Mouse (Mus musculus) forebrain, embryonic 10.5 days (tissue): ENCODE measurements around the gene Ncapd3. TPM values are rescaled to one million over a fixed set of nuclear protein-coding genes. Genes with fewer than 3 reads are reported as not detected.

Experiments
- DNase-seq: peaks from one replicate; pipeline ENCODE4 v3.0.0-alpha.2; 2017; ENCODE audit warnings: low spot score; ENCODE audit errors: extremely low spot score
- H3K27ac ChIP-seq: fragments of 300-500 bp; sonication (generic); 2 replicates; pipeline ENCODE4 v1.5.1; 2016; ENCODE audit warnings: mild to moderate bottlenecking
- H3K27me3 ChIP-seq: fragments of 300-500 bp; sonication (generic); 2 replicates; pipeline ENCODE4 v1.6.1; 2016; ENCODE audit warnings: mild to moderate bottlenecking; ENCODE audit not compliant: poor library complexity, severe bottlenecking
- H3K36me3 ChIP-seq: fragments of 300-500 bp; sonication (generic); replicated peaks from 2 replicates; pipeline ENCODE4 v1.6.1; 2016; ENCODE audit warnings: mild to moderate bottlenecking, moderate library complexity
- H3K4me1 ChIP-seq: fragments of 300-500 bp; sonication (generic); 2 replicates; pipeline ENCODE4 v1.6.1; 2016
- H3K4me3 ChIP-seq: fragments of 300-500 bp; sonication (generic); 2 replicates; pipeline ENCODE4 v1.5.1; 2016; ENCODE audit warnings: mild to moderate bottlenecking, moderate library complexity
- H3K9me3 ChIP-seq: fragments of 300-500 bp; sonication (generic); 2 replicates; pipeline ENCODE4 v1.6.1; 2016; ENCODE audit warnings: mild to moderate bottlenecking, moderate library complexity
- WGBS: fragments of 180-500 bp; shearing (Covaris S2); methylation state at CpG from one replicate; pipeline ENCODE4 v1.1.7; 2016; 5-methylcytosine and 5-hydroxymethylcytosine counted together
- polyA plus RNA-seq: library from polyadenylated mRNA; unstranded; fragments of >200 nt; fragmentation: Nextera tagmentation; extraction: Ambion mirVana; gene quantifications from 2 replicates; pipeline ENCODE4 v1.2.1, GENCODE M21; 2016

The Ncapd3 gene
- polyA plus RNA-seq, 1 experiment from 2014 or later = 40.7 TPM

- Histone ChIP-seq H3K36me3 (peaks cover 98% of the 10 kb centered on the region), H3K9me3 (no peaks in the 10 kb centered on the region), H3K4me3 (no peak overlapping the region), H3K4me1 (no peaks in the 10 kb centered on the region), H3K27ac (no peak overlapping the region), H3K27me3 (no peaks in the 10 kb centered on the region)
- 84% methylated on average over 1 of the region's 1 CpGs for WGBS
- DNase-seq = no peak
Measured at GRCm38 (mm10) chr9:27074677-27075076, 44.7 kb downstream of the Ncapd3 start.

- Histone ChIP-seq H3K27ac (no peak overlapping the region), H3K27me3 (no peaks in the 10 kb centered on the region), H3K4me1 (no peaks in the 10 kb centered on the region), H3K9me3 (no peaks in the 10 kb centered on the region), H3K36me3 (peaks cover 97% of the 10 kb centered on the region), H3K4me3 (no peak overlapping the region)
- no peak for DNase-seq
Measured at GRCm38 (mm10) chr9:27075812-27076211, 45.8 kb downstream of the Ncapd3 start.

- WGBS = 93% methylated on average over 5 of the region's 5 CpGs
- Histone ChIP-seq H3K27ac (no peak overlapping the region), H3K4me1 (no peaks in the 10 kb centered on the region), H3K4me3 (no peak overlapping the region), H3K27me3 (no peaks in the 10 kb centered on the region), H3K9me3 (no peaks in the 10 kb centered on the region), H3K36me3 (peaks cover 100% of the 10 kb centered on the region)
- no peak for DNase-seq
Measured at GRCm38 (mm10) chr9:27086256-27086655, 56.3 kb downstream of the Ncapd3 start.

GRCm38 (mm10) chr9:27087402-27087801 lies 57.4 kb downstream of the Ncapd3 start:
- H3K36me3 ChIP-seq = peaks cover 100% of the 10 kb centered on the region
- no peaks in the 10 kb centered on the region for H3K27me3 ChIP-seq
- no peaks in the 10 kb centered on the region for H3K9me3 ChIP-seq
- H3K4me1 ChIP-seq = no peaks in the 10 kb centered on the region
- H3K4me3 ChIP-seq = no peak overlapping the region
- no peak overlapping the region for H3K27ac ChIP-seq
- 94% methylated on average over 3 of the region's 3 CpGs for WGBS
- no peak for DNase-seq

GRCm38 (mm10) chr9:27090134-27090533 lies 60.2 kb downstream of the Ncapd3 start:
- DNase-seq = no peak
- Histone ChIP-seq H3K27me3 (no peaks in the 10 kb centered on the region), H3K4me1 (no peaks in the 10 kb centered on the region), H3K9me3 (no peaks in the 10 kb centered on the region), H3K36me3 (peaks cover 100% of the 10 kb centered on the region), H3K4me3 (no peak overlapping the region), H3K27ac (no peak overlapping the region)
- WGBS = 100% methylated on average over 1 of the region's 1 CpGs

- 92% methylated on average over 13 of the region's 13 CpGs for WGBS
- no peaks in the 10 kb centered on the region for H3K27me3 ChIP-seq
- peaks cover 100% of the 10 kb centered on the region for H3K36me3 ChIP-seq
- no peak overlapping the region for H3K4me3 ChIP-seq
- no peak for DNase-seq
- no peaks in the 10 kb centered on the region for H3K4me1 ChIP-seq
- no peaks in the 10 kb centered on the region for H3K9me3 ChIP-seq
- no peak overlapping the region for H3K27ac ChIP-seq
Measured at GRCm38 (mm10) chr9:27090801-27091775, 61.1 kb downstream of the Ncapd3 start.

- Histone ChIP-seq H3K36me3 (peaks cover 100% of the 10 kb centered on the region), H3K27ac (no peak overlapping the region), H3K27me3 (no peaks in the 10 kb centered on the region), H3K4me1 (peaks cover 3% of the 10 kb centered on the region), H3K4me3 (no peak overlapping the region), H3K9me3 (no peaks in the 10 kb centered on the region)
- DNase-seq = no peak
- 92% methylated on average over 6 of the region's 6 CpGs for WGBS
Measured at GRCm38 (mm10) chr9:27092916-27093315, 62.9 kb downstream of the Ncapd3 start.

- DNase-seq = no peak
- H3K4me3 ChIP-seq = no peak overlapping the region
- H3K9me3 ChIP-seq = no peaks in the 10 kb centered on the region
- 20% methylated on average over 4 of the region's 4 CpGs for WGBS
- no peaks in the 10 kb centered on the region for H3K27me3 ChIP-seq
- 0 out of 2 replicates have a peak overlapping the region, but pooled peaks have one; percentile 44 for H3K27ac ChIP-seq
- peaks cover 100% of the 10 kb centered on the region for H3K36me3 ChIP-seq
- peaks cover 11% of the 10 kb centered on the region for H3K4me1 ChIP-seq
Measured at GRCm38 (mm10) chr9:27098092-27098491, 68.1 kb downstream of the Ncapd3 start.

GRCm38 (mm10) chr9:27098557-27098956 lies 68.6 kb downstream of the Ncapd3 start:
- WGBS = 83% methylated on average over 8 of the region's 8 CpGs
- H3K4me1 ChIP-seq = peaks cover 11% of the 10 kb centered on the region
- no peak for DNase-seq
- H3K27ac ChIP-seq = no peak overlapping the region
- peaks cover 99% of the 10 kb centered on the region for H3K36me3 ChIP-seq
- H3K27me3 ChIP-seq = no peaks in the 10 kb centered on the region
- no peaks in the 10 kb centered on the region for H3K9me3 ChIP-seq
- no peak overlapping the region for H3K4me3 ChIP-seq

- DNase-seq = no peak
- peaks cover 99% of the 10 kb centered on the region for H3K36me3 ChIP-seq
- H3K4me1 ChIP-seq = peaks cover 11% of the 10 kb centered on the region
- H3K27ac ChIP-seq = no peak overlapping the region
- 93% methylated on average over 4 of the region's 4 CpGs for WGBS
- H3K4me3 ChIP-seq = no peak overlapping the region
- H3K9me3 ChIP-seq = no peaks in the 10 kb centered on the region
- no peaks in the 10 kb centered on the region for H3K27me3 ChIP-seq
Measured at GRCm38 (mm10) chr9:27099474-27099873, 69.5 kb downstream of the Ncapd3 start.

GRCm38 (mm10) chr9:27101466-27101865 lies 71.5 kb downstream of the Ncapd3 start:
- no peaks in the 10 kb centered on the region for H3K27me3 ChIP-seq
- no peak for DNase-seq
- no peak overlapping the region for H3K4me3 ChIP-seq
- WGBS = 96% methylated on average over 6 of the region's 6 CpGs
- H3K27ac ChIP-seq = no peak overlapping the region
- no peaks in the 10 kb centered on the region for H3K9me3 ChIP-seq
- H3K4me1 ChIP-seq = peaks cover 11% of the 10 kb centered on the region
- H3K36me3 ChIP-seq = peaks cover 96% of the 10 kb centered on the region

- Histone ChIP-seq H3K27me3 (no peaks in the 10 kb centered on the region), H3K27ac (no peak overlapping the region), H3K36me3 (peaks cover 63% of the 10 kb centered on the region), H3K9me3 (no peaks in the 10 kb centered on the region), H3K4me3 (no peak overlapping the region), H3K4me1 (peaks cover 10% of the 10 kb centered on the region)
- DNase-seq = peak; percentile 40
- WGBS = 92% methylated on average over 1 of the region's 1 CpGs
Measured at GRCm38 (mm10) chr9:27106081-27106480, 76.1 kb downstream of the Ncapd3 start.

GRCm38 (mm10) chr9:27108451-27108850 lies 78.5 kb downstream of the Ncapd3 start:
- Histone ChIP-seq H3K36me3 (peaks cover 40% of the 10 kb centered on the region), H3K4me1 (peaks cover 15% of the 10 kb centered on the region), H3K27me3 (no peaks in the 10 kb centered on the region), H3K4me3 (no peak overlapping the region), H3K9me3 (no peaks in the 10 kb centered on the region), H3K27ac (no peak overlapping the region)
- no peak for DNase-seq
- WGBS = 92% methylated on average over 4 of the region's 4 CpGs
